Mouse (Mus musculus) ES-CJ7 (cell line): ENCODE results near the gene B4galnt1.

Experiments used
- DNase-seq: peaks from one replicate; pipeline ENCODE4 v3.0.0; 2011; ENCODE audit warnings: low read depth, low spot score

The B4galnt1 gene

DNA sequence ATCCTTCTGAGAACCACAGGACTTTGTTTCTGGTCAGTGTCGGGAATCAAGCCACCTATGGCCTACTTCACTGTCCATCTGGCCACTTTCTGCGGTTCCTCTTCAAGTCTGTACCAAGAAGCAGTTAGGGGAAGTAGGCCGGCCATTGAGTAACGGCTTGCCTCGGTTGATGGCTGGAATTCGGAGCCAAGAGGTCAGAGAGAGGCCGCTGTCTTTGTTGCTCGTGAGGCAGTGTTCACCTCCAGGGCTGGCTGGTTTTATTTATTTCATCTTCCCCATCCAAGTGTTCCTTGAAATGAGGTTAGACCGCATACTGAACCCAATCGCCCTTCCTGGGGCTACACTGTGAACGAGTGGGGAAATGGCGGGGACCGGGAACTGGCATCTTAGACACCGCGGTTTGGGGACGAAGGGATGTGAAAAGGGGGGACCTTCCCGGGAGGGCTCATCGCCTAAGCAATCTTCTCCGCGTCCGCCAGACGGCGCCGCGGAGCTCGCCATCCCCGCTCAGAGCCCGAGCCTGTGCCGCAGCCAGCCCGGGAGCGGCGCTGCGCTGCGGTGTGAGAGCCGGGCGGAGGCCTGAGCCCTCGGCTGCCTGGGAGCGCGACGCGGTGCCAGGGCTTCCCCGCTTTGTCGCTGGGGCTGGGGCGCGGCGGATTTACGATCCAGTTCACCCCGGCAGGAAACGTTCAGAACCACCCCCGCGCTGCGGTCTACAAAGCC, at the start of gene B4galnt1:
TSS of gene B4galnt1 (plus strand) at position 595 of the 723 bp plus-strand sequence.
- peak; percentile 85 for DNase-seq

DNA sequence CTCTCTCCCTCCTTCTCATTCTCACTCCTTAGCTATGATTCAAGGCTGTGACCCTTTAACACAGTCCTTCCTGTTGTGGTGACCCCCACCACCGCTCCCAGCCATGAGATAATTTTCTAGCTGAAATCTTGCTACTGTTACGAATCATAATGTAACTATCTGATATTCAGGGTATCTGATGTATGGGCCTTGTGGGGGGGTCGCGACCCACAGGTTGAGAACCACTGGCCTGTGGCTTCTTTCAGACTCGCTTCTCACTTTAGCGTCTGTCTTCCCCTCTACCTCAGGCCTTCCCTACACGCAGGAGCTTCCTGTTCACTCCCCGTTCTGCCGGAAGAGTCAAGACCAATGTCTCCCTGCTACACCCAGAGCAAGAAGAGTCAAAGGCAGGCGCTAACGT, 46.6 kb upstream of the B4galnt1 start:
- DNase-seq, result no peak

DNA sequence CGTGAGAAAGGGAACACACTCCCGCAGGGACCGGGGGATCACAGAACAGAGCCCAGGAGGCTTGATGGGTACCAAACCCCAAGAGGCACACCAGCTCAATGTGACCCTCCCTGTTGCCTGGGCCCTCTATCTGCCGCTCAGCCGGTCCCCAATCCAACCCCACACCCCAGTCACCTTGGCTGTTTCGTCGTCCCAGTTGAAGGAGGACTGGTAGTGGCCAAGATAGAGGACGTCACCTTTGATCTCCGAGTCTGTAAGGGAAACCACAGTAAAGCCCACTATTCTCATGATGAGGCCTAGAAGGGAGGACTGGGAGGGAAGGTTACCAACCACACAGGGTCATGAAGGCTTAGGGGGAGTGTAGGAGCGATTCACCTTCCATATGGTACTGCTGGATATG, 45.8 kb upstream of the B4galnt1 start:
- DNase-seq, result no peak

DNA sequence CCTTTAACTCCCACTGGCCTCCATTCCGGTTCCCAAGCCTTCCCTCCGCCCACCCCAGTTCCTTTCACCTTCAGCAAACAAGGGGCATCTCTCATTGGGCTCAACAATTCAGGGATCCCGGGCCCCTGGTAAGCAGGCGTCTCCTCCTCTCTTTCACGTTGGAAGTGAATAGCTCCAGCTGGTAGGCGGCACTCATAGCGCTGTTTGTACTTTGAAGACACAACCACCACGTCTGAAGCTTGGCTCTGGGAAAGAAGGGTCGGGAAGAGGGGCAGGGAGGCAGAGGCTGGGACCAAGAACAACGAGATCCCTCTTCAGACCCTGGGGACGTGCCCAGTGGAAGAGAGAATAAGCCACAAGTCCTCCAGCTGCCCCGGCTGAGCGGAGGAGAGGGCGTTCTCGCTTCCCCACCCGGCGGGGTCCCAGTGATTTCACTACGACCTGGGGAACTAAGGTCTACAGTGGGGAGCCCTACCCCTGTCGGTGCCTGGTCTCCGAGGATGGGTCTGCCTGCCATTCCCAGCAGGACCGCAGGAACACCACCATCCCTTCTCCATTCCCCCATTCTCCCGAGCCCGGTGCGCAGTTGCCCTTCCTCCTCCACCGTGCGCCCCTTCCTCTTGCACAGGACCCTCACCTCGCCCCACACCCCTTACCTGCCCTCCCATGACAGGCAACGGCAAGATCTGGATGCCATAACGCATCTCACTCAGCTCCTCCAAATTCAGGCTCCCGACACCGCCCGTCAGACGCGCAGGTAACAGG, 44.5 kb upstream of the B4galnt1 start:
- DNase-seq, result no peak

DNA sequence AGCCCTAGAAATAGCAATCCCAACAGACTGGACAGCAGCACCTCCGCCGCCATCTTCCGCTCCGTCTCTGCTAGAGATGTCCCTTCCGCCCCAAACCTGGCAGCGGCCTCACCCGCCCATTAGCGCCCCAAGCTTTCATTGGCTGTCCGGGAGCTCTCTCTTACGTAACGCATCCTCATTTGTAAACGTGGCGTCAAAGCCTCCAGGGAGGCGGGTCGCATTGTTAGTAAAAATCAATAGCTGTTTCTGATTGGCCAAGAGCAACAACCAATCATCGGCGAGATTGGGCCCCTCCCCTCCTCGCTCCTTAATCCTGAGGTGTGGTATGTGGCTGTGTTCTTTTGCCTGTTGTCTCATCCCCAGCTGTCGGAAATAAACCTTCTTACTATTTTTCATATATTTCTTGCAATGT, 44.0 kb upstream of the B4galnt1 start, which contains the start of gene Os9:
TSS of gene Os9 (minus strand) at position 66 of the 412 bp plus-strand sequence.
- peak; percentile 99 for DNase-seq

DNA sequence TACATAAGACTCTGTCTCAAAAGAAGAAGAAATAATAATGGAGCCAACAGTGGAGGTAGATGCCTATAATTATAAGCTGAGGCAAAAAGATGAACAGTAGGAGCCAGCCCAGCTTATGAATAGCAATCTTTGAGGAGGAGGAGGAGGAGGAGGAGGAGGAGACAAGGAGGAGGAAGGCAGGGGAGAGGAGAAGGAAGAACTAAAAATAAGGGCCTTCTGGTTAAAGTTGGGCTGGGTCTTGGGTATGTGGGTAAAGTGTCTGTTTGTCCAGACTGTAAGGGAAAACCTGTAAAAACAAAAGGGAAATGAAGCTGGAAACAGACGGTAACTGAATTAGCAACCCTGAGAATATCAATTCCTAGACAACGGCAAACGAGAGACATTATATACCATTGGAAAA, 43.0 kb upstream of the B4galnt1 start:
- no peak for DNase-seq

DNA sequence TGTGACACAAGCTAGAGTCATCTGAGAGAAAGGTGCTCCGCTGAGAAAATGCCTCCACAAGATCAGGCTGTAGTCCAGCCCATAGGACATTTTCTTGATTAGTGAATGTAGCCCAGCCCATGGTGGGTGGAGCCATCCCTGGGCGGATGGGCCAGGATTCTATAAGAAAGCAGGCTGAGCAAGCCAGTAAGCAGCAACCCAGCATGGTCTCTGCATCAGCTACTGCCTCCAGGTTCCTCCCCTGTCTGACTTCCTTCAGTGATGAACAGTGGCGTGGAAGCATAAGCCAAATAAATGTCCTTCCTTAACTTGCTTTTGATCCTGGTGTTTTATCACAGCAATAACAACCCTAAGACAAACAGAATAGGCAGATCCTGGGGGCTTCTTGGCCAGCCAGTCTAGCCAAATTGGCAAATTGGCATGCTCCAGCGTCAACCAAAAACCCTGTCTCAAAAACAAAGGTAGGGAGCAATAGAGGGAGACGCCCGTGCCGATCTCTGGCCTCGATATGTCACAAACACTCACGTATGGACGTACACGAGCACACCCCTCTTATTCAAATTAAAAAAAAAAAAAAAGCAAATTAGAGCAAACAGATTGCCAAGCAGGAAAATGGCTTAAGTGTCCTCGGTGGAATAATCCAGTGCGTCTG, 42.1 kb upstream of the B4galnt1 start:
- peak; percentile 77 for DNase-seq

DNA sequence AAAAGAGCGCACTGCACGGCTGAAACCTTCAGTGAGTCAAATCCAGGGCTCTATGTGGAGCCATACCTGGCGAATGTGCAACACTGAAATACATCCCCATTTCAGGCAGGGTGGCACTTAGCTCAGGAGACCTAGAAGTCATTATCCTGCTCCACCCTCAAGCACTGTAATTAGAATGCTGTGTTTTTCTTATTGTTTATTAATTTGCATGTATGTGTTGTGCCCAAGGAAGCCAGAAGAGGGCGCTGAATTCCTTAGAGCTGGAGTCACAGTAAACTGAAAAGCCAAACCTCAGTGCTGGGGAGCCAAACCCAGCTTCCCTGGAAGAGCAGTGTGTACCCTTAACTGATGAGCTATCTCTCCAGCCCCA, 41.6 kb upstream of the B4galnt1 start:
- DNase-seq, result peak; percentile 80

DNA sequence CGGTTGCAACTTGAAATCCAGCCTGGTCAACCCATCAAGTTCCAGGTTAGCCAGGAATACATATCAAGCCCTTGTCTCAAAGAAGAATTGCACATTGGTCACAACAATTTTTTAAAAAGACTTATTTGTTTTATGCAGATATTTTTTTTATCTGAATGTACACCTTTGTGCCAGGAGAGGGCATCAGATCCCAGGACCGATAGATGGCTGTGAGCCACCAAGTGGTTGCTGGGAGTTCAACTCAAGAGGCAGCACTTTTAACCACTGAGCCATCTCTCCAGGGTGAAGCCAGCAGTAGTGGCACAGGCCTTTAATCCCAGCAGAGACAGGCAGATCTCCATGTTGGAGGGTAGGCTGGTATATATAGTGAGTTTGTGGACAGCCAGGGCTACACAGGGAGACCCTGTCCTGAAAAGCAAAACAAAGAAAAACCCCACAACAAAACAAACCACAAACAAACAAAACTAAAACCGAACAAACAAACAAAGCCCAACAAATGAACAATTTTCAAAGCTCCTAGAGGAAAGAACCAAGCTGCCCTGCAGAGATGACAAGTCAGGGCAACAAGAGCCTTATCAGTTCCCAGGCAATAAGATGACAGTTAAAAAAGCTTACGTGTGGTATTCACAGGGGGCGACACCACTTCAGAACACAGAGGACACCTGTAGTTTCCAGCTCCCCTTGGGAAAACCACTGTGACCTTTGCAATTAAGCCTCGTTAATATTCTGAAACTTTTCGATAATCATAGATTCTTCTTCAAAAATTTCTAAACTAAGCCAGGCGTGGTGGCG, 39.6 kb upstream of the B4galnt1 start:
- DNase-seq, result peak; percentile 83

DNA sequence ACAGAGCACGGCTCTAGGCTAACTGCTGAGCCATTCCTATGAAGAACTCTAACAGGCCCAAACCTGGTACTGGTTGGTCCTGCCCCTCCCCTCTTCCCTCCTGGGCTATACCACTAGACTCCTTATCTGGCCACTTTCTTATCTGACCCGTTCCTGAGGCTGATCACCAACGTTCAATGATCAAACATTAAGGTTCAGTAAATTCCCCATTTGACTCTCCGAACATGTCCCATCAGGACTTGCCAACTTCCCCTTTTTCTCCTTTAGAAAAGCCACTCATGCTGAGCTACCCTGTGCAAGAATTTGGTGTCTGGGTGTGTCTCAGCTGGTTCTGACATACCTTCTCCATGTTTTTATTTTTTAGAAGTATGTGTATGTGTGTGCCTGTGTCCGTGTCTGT, 38.4 kb upstream of the B4galnt1 start:
- no peak for DNase-seq

DNA sequence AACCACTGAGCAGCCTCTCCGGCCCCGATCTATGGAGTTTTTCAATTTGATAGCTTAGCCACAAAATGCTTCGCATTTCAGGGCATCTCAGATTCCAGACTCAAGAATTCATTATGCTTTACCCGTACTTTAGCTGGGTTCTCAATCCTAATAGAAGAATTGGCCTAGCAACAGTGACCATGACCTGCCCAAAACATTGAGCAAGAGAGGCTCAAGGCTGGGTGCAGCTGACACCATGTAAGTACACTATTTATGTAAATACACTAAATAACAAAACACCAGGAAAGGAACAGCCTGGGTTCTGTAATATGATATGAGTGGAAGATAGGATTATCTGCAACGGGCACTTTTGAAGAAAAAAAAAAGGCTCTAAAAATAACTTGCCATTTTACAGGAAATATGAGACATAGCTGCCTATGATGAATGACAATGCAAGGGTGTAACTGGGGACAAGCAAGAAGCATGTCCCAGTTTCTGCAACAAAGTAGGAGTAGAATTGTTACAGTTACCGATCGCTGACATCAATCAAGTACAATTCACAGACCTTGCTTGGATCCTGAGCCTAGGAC, 37.2 kb upstream of the B4galnt1 start:
- no peak for DNase-seq

DNA sequence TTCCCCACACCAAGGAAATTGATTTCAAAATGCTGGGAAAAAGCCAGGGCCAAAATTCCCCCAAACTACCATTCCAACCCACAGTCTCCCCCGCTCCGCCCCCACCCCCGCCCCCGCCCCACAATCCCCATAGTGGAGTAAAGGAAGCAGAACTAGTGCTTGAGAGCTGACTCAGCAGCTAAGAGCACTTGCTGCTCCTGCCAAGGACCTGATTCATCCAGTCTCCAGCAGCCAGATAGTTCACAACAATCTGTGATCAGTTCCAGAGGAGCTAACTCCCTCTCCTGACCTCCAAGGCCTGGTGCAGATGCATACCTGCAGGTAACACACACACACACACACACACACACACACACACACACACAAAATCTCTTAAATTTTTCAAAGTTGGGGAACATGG, 35.6 kb upstream of the B4galnt1 start:
- DNase-seq, result peak; percentile 70

DNA sequence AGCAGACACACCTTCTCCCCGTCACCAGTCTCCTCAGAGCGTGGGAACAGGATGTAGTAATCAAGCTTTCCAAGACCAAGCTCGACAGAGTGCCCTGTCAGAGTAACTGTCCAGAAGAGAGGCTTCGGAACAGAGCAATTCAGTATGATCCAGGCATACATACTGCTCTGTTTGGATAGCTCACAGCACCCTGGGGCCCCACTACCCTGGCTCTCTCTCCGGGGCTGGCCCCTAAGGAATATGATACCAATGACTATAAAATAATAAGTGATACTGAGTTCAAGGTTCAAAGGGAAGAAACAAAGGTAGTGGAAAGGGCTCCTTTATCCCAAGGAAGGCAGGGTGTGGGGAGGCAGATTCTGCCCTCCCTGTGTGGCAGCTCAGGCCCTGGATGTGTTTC, 32.6 kb upstream of the B4galnt1 start:
- DNase-seq, result no peak

DNA sequence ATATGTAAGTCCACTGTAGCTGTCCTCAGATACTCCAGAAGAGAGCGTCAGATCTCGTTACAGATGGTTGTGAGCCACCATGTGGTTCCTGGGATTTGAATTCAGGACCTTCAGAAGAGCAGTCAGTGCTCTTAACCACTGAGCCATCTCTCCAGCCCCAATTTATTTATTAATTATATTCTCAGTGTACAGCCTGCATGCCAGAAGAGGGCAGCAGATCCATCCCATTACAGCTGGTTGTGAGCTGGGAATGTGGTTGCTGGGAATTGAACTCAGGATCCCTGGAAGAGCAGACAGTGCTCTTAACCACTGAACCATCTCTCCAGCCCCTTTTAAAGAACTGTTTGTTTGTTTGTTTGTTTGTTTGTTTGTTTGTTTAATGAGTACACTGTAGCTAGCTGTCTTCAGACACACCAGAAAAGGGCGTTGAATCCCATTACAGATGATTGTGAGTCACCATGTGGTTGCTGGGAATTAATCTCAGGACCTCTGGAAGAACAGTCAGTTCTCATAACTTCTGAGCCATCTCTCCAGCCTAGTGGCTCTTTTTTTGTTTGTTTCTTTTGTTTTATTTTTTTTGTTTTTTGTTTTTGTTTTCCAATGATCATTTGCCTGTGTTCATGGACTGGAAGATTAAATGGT, 30.5 kb upstream of the B4galnt1 start:
- peak; percentile 44 for DNase-seq

DNA sequence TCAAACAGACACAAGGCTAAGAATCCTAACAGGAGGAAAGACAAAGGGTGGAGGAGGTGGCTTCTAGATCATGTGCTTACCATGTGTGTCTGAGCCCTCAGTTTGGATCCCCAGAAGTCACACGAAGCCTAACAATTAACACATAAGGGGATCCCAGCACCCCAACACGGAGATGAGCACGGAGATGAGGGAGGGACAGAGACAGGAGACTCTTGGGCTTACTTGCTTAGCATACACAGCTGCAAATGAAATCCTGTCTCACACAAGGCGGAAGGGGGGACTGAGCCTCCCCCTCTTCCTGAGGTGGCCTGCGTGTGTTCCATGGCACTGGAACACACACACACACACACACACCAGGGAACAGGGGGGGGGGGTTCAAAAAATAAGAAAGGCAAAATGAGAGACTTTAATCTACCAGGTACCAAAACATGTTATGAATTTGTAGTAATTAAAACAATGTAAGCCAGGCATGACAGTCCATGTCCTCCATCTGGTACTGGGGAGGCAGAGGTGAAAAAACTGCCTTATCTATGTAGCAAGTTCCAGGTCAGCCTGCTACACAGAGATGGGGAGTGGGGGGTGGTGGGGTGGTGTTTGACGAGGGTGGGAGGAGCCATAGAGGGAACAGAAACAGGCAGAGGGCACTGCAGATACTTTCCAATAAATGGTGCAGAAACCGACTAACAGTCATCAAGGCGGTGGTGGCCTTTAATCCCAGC, 29.7 kb upstream of the B4galnt1 start:
- no peak for DNase-seq

DNA sequence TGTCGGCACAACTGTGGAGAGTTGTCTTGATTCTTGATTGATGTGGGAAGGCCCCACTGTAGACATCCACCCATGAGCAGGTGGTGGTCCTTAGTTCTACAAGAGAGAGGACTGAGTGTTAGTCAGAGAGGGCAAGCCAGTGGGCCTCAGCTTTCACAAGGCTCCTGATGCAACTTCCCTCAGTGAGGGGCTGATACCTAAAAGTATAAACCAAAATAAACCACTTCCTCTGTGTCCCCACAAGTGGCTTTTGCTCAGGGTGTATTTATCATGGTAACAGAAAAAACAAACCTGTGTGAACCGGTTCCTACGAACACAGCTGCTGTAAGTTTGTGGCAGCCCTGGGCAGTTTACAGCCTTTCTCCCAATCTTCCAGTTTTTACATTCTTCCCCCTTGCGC, 28.5 kb upstream of the B4galnt1 start:
- no peak for DNase-seq

DNA sequence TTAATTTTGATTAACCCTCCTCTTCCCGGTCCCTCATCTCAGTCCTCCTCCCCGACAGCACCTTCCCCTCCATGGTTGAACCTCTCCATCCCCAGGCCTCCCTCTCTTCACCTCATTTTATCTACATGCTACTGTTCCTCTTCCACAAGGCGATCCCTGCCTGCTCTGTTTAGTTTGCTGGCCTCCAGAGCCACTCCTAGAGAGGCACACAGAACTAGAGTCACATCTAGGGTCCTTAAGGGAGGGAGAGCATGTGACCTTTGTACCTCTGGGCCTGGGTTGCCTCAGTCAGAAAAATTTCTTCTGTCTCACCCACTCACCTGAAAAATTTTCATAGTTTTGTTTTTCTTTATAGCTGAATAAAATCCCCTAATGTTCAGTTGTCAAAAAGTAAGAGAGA, 27.1 kb upstream of the B4galnt1 start:
- DNase-seq, result no peak

DNA sequence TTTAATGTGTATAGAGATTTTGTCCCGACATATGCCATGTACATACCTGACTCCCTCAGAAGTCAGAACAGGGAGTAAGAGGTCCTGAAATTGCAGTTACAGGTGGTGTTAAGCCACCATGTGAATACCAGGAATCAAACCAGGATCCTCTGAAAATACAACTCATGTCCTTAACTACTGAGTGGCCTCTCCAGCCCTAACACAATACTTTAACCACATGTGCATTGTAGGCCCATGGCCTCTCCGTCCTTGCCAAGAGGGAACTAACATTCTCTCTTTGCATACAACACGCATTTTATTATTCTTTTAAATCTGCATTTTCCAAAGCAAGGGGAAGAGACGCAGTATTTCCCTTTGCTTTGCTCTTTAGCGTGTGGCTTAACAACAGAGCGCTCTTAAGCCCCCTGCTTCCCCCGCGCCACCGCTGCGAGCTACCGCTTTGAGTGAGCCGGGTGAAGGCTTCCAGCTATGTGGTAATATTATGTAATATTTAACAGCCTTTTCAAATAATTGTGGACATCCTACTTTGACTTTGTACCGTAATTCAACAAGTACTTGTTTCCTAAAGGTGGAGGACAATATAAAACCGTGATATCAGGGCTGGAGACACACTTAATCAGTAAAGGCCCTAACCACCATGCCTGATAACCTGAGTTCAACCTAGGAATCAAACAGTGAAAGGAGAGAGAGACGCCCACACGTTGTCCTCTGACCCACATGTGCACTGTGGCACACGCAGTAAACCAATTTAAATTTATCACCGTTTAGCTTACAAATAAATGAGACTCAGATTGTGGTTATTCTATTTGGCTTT, 26.5 kb upstream of the B4galnt1 start:
- no peak for DNase-seq

DNA sequence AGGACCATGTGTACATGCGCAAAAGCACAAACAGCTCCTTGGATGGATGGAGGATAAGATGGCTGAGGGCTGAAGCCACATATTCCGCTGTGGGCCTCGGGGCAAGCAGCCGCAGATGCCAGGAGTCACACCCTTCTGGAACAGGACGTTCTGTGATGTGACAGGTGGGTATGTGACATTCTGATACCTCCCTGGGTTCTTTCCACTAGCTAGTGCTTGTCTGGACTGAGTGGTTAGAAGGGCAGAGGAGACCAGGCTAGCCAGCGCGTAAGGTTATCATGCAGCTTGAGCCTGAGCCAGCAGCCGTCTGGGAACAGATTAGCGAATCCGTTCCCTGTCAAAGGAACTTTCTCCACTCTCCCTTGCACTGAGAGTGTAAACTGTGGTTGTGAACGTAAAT, 24.1 kb upstream of the B4galnt1 start:
- DNase-seq, result no peak

DNA sequence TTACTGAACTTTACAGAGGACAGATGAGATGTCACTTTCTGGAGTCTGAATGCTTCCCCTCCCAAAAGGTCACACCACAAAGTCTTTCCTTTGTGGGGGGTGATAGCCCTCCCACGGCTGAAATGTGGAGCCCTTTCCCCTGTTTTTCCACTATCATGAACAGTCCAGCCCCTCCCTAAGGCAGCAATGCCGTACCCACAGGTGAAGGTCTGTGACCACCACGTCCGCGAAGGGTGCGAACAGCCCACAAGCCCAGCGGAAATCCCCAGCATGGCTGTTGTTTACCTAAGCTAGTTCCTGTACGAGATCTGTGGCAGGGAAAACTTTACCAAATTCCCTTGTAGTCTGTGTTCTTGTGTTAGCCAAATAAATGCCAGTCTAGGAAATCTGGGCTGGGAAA, 23.5 kb upstream of the B4galnt1 start:
- no peak for DNase-seq
